Mouse (Mus musculus) brain, embryonic 14.5 days (tissue): ENCODE results near the gene Sypl2.

Source experiments
- CTCF ChIP-seq: fragments of 200-500 bp; IDR thresholded peaks from 2 replicates; pipeline ENCODE4 v1.5.1; 2012; ENCODE audit warnings: inconsistent platforms, mild to moderate bottlenecking, moderate library complexity, borderline replicate concordance; ENCODE audit not compliant: insufficient read depth, insufficient read length; ENCODE audit errors: extremely low read depth
- POLR2A ChIP-seq: fragments of 200-500 bp; IDR thresholded peaks from 2 replicates; pipeline ENCODE4 v1.6.1; 2012; ENCODE audit warnings: mild to moderate bottlenecking, inconsistent platforms, borderline replicate concordance; ENCODE audit not compliant: poor library complexity, insufficient read depth, insufficient read length, severe bottlenecking; ENCODE audit errors: extremely low read depth

DNA sequence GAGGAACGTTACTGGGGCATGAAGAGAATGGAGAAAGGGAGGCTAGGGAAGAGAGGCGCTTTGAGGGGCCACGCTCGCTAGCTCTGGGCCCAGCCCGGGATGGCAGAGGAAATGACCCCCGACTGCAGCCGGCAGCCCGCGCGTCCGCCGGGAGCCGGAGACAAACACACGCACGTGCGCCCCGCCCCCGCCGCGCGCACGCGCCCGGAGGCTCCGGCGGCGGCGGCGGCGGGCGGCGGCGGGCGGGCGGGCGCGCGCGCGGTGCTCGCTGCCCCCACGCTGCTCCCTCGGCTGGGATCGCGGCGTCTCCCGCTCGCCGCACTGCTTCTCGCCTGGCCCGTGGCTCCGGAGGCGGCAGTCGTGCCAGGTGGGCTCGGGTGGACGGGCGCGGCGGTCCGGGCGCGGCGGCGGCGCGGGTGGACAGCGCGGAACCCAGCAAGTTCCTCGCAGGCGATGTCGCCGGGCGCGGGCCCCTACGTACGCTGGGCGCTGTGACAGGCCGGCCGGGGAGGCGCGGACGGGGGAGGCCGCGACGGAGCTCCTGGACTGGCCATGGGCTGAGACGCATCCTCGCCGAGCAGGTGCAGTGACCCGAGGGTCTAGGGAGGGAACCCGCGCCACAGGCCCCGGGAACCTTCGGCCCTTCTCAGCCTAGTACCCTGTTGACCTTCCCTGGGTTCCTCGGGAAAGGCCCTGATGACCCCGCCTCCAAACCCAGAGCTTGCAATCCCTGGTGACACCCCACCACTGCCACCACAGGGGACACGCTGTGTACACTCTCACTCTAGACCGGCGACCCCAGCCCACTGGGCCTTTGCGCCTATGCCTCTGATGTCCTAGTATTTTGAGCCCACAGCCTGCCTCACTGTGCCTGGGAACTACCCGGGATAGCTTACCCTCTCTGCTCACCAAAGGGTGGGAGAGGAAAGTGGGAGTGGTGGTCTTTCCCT lies 40.1 kb downstream of the Sypl2 start, which contains the start of gene Amigo1:
- TF ChIP-seq CTCF = no peak
- 0 out of 2 replicates have a peak, but pooled peaks have one; percentile 8 for TF ChIP-seq POLR2A
